Mouse (Mus musculus) megakaryocyte, adult 5-6 weeks (primary cell): ENCODE measurements around the gene Slc25a54. TPM values are rescaled to one million over a fixed set of nuclear protein-coding genes. Genes with fewer than 3 reads are reported as not detected.
A peak's percentile ranks its signal among the peaks of the same experiment; 100 is the strongest.

Experiments
- ATAC-seq: 2 replicates; pipeline ENCODE4 v1.8.0; 2016; ENCODE audit warnings: mild to moderate bottlenecking, inconsistent platforms; ENCODE audit not compliant: poor library complexity, severe bottlenecking
- total RNA-seq, 2 experiments: library from RNA; stranded (forward) in 1 of 2; stranded (reverse) in 1 of 2; fragments of 153-499, 151-499 nt in 1 of 2; fragments of 221-1000, 200-1000 nt in 1 of 2; gene quantifications; 2 replicates each; pipeline versions ENCODE4 v1.2.3 to v1.2.4; 2015 to 2017

Gene Slc25a54
- total RNA-seq, 2 experiments from 2014 or later: not detected

- peak; percentile 28 for ATAC-seq
These were observed 43.3 kb downstream of the Slc25a54 start for GRCm38 (mm10) chr3:109123531-109123981.

DNA sequence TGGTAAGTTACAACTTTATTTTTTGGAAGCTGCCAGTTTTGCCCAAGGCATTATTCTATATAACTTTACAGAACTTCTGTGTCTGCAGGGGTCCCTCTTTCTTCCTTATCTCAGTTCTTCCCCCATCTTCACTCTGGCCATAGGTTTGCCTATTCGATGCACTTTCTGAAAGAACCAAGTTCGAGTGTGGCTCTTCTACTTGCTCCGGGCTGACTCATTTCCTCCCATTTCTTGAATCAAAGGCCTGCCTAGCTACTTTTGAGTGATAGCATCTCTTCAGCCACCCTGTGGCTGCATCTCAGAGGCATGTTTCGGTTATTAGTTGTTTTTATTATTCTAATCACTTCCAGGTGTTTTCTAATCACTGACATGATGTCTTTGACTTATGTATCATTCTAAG, 43.8 kb downstream of the Slc25a54 start:
- no peak for ATAC-seq

- no peak for ATAC-seq
These were observed 45.3 kb downstream of the Slc25a54 start for GRCm38 (mm10) chr3:109125531-109125930.

DNA sequence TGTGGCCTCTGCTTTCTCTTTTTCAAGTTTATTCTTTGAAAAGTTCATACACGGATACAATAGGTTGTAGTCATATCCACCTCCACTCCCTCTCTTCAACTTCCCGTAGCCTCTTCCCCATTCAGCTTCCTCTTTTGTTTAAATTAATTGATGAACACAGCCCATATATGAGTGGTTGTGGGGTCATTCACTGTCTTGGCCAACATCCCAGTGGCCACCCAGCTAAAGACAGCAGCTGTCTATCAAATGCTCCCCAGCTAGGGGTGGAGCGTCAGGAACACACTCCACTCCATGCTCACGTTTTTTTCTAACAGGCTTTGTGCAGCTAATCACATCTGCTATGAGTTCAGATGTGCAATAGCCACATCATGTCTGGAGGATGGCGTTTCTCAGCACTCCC, 49.5 kb downstream of the Slc25a54 start:
- peak; percentile 90 for ATAC-seq

DNA sequence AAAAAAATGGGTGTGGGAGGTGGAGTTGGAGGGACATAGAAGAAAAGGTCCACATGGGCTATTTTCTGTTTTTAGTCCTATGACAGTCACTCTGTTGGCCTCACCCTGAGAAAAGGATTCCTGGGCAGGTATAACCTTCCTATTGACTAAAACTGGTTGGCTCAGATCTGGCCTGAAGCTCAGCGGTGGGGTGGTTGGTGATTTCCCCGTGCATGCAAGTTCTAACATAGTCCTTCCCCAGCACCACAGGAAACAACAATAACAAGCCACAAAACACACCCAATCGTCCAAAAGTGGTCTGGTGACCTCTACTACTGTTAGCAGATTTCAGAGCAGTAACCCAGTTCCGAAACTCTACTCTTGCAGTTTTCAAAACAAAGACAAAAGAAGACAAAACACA, 52.7 kb downstream of the Slc25a54 start:
- no peak for ATAC-seq

- ATAC-seq: no peak
These were observed 53.8 kb downstream of the Slc25a54 start for GRCm38 (mm10) chr3:109134036-109134435.

DNA sequence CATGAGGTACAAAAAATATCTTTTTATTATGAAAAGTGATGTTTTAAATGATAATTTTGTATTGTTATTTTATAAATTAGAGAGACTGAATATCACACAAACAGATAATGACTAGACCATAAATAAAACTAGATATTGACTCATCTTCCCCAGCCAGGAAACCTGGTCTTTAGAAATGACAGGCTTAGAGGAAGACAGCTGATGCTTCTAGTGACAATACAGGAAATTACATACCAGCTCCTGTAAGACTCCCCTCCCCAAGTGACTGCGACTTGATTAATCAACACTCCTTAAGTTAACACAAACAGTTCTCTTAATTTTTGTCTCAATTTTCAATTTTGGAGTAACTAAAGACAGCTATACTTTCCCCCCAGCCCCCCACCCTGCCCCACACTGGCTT, 55.1 kb downstream of the Slc25a54 start:
- ATAC-seq: peak; percentile 86

GRCm38 (mm10) chr3:109152561-109152960, 72.3 kb downstream of the Slc25a54 start:
- ATAC-seq: no peak

- ATAC-seq: peak; percentile 91
These were observed 73.1 kb downstream of the Slc25a54 start for GRCm38 (mm10) chr3:109153410-109153809.

DNA sequence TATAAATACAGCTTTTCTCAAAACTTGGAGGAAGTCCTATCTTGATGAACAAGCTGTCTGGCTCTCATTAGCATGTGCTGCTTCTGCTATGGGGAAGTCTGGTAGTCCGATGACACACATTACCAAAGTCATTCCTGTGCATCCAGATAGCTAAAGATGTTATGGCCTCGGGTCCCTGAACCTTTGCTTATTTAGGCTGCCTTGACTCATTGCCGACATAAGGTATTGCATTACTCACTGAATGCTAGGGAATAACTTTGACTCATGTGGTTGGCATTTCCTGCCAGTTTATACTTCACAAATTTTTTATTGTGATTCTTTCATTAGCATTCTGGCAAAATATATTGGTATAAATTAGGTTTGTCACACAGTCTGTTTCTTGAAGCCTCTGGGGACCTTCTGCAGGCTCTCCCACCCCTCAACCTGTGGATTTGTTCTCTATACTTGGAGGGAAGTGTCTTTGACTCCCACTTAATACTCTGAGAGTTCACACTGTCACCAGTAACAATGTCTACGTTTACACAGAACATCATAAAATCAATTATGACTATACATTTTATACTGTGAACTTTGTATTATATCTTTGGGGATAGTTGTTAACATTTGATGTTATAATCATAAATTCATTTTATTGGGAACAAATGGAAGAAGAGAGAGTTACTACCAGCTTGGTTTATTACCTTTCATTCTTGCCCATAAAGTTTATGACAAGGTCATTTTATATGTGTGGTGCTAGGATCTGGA, 75.8 kb downstream of the Slc25a54 start:
- ATAC-seq: no peak

DNA sequence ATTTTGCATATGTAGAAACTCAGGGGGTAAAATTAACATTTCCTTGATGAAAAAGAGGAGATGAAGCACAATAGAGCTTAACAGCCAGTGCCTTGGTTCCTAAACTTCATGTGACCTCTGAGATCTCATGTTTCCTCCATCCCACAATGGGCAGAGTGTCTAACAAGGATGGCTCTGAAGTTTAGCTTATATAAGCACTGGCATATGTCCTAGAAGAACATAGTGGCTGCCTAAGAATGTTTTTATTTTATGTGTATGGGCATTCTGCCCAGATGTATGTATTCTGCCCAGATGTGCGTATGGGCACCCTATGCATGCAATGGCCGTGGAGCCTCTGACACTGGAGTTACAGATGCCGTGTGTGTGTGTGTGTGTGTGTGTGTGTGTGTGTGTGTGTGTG, 77.2 kb downstream of the Slc25a54 start:
- ATAC-seq: no peak

GRCm38 (mm10) chr3:109164088-109164487, 83.8 kb downstream of the Slc25a54 start:
- no peak for ATAC-seq

DNA sequence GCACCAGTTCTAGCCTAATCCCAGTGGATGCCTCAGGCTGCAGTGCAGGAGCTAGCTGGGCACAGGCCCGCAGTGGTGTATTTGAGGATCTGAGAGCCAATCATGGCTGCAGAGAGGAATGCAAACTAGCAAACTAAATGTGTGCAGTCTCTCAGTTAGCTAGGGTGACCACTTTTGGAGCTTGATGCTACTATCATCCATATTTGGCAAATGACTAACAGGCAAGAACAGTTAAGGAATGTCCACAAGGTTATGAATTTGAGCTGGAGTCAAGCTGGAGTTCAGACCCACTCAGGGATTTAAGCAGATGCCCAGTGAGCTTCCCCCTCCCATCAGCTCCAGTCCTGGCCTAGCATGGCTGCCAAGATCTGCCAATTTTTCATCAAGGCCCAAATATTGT, 84.4 kb downstream of the Slc25a54 start:
- ATAC-seq: no peak

GRCm38 (mm10) chr3:109165214-109165829, 85.1 kb downstream of the Slc25a54 start:
- ATAC-seq: peak; percentile 75

Other genes with a start within 250 kb of the Slc25a54 start
- gene Stxbp3, start 239.9 kb upstream of the Slc25a54 start, total RNA-seq (2015): 58.2 and 59.6 TPM in 2 replicates
- gene Stxbp3, start 239.9 kb upstream of the Slc25a54 start, total RNA-seq (2017): 50.4 and 51.9 TPM in 2 replicates
- 0.07 TPM in 1 of 2 replicates, not detected in the other for gene Fndc7, start 190.5 kb upstream of the Slc25a54 start, total RNA-seq (2015)
- 0.12 and 0.44 TPM in 2 replicates for gene Fndc7, start 190.5 kb upstream of the Slc25a54 start, total RNA-seq (2017)
- 108 and 110 TPM in 2 replicates for gene Prpf38b, start 168.7 kb upstream of the Slc25a54 start, total RNA-seq (2015)
- gene Prpf38b, start 168.7 kb upstream of the Slc25a54 start, total RNA-seq (2017): 197 and 206 TPM in 2 replicates
- gene Henmt1, start 140.6 kb upstream of the Slc25a54 start, total RNA-seq (2015): 0.11 TPM in 1 of 2 replicates, not detected in the other
- gene Henmt1, start 140.6 kb upstream of the Slc25a54 start, total RNA-seq (2017): 0.45 TPM in 1 of 2 replicates, not detected in the other
- gene Gm9857, start 140.0 kb upstream of the Slc25a54 start, total RNA-seq (2015): not detected in 2 replicates
- gene Gm9857, start 140.0 kb upstream of the Slc25a54 start, total RNA-seq (2017): not detected in 2 replicates
- 30.7 and 33.5 TPM in 2 replicates for gene Fam102b, start 52.9 kb upstream of the Slc25a54 start, total RNA-seq (2015)
- 41.3 and 42.0 TPM in 2 replicates for gene Fam102b, start 52.9 kb upstream of the Slc25a54 start, total RNA-seq (2017)
- 79.2 and 86.8 TPM in 2 replicates for gene Slc25a24, start 42.7 kb downstream of the Slc25a54 start, total RNA-seq (2015)
- 87.0 and 90.7 TPM in 2 replicates for gene Slc25a24, start 42.7 kb downstream of the Slc25a54 start, total RNA-seq (2017)